Mouse (Mus musculus): ENCODE data around the gene H2-Q1. TPM values are rescaled to one million over a fixed set of nuclear protein-coding genes. Genes with fewer than 3 reads are reported as not detected.
"Not testable (repeated sequence)": the region's sequence is repeated elsewhere in the genome, so short reads cannot be mapped to it uniquely, and the experiment has no call there.

H2-Q1 gene
- total RNA-seq, 2 experiments from 2014 or later = not detected

- peak; percentile 30 for ATAC-seq (replicated peaks; ENCODE audit: poor library complexity, severe bottlenecking)
Observed at GRCm38 (mm10) chr17:35342071-35342671, 22.0 kb downstream of the H2-Q1 start, which contains the start of gene H2-Q2. H2-Q2 (plus strand) TSS chr17:35342242.

GRCm38 (mm10) chr17:35342711-35343476, 22.7 kb downstream of the H2-Q1 start:
- ATAC-seq (replicated peaks; ENCODE audit: poor library complexity, severe bottlenecking) = peak; percentile 35; the same call in 1 of the 2 replicates

GRCm38 (mm10) chr17:35347659-35348058, 27.5 kb downstream of the H2-Q1 start:
- not testable (repeated sequence) for ATAC-seq (replicated peaks; ENCODE audit: poor library complexity, severe bottlenecking)

GRCm38 (mm10) chr17:35353275-35353674, 33.1 kb downstream of the H2-Q1 start:
- not testable (repeated sequence) for ATAC-seq (replicated peaks; ENCODE audit: poor library complexity, severe bottlenecking)

- ATAC-seq (replicated peaks; ENCODE audit: poor library complexity, severe bottlenecking) = no peak
Observed at GRCm38 (mm10) chr17:35354071-35354470, 33.9 kb downstream of the H2-Q1 start.

- ATAC-seq (replicated peaks; ENCODE audit: poor library complexity, severe bottlenecking) = no peak
Observed at GRCm38 (mm10) chr17:35357086-35357485, 36.9 kb downstream of the H2-Q1 start.

- ATAC-seq (replicated peaks; ENCODE audit: poor library complexity, severe bottlenecking) = peak; percentile 20; the same call in 1 of the 2 replicates
Observed at GRCm38 (mm10) chr17:35358763-35359469, 38.7 kb downstream of the H2-Q1 start.

GRCm38 (mm10) chr17:35359470-35359862, 39.3 kb downstream of the H2-Q1 start:
- ATAC-seq (replicated peaks; ENCODE audit: poor library complexity, severe bottlenecking) = no peak

Other genes starting within 250 kb of the H2-Q1 start
Only the 30 nearest of the 33 such genes appear.
- not detected in 2 replicates for gene Ly6g6f, start 234.8 kb upstream of the H2-Q1 start, total RNA-seq (2014; fragmentation: Nextera tagmentation)
- gene Ly6g6f, start 234.8 kb upstream of the H2-Q1 start, total RNA-seq (2017) = not detected in 2 replicates
- gene Abhd16a, start 231.1 kb upstream of the H2-Q1 start, total RNA-seq (2014; fragmentation: Nextera tagmentation) = 26.7 and 33.3 TPM in 2 replicates
- 27.7 and 35.0 TPM in 2 replicates for gene Abhd16a, start 231.1 kb upstream of the H2-Q1 start, total RNA-seq (2017)
- not detected in 2 replicates for gene Ly6g5c, start 212.1 kb upstream of the H2-Q1 start, total RNA-seq (2014; fragmentation: Nextera tagmentation)
- gene Ly6g5c, start 212.1 kb upstream of the H2-Q1 start, total RNA-seq (2017) = not detected in 2 replicates
- gene Ly6g5b, start 205.0 kb upstream of the H2-Q1 start, total RNA-seq (2014; fragmentation: Nextera tagmentation) = 1.6 TPM in 1 of 2 replicates, not detected in the other
- 0.56 TPM in 1 of 2 replicates, not detected in the other for gene Ly6g5b, start 205.0 kb upstream of the H2-Q1 start, total RNA-seq (2017)
- gene Gpank1, start 198.9 kb upstream of the H2-Q1 start, total RNA-seq (2014; fragmentation: Nextera tagmentation) = 21.2 and 25.4 TPM in 2 replicates
- 24.0 and 26.9 TPM in 2 replicates for gene Gpank1, start 198.9 kb upstream of the H2-Q1 start, total RNA-seq (2017)
- 289 and 384 TPM in 2 replicates for gene Csnk2b, start 198.4 kb upstream of the H2-Q1 start, total RNA-seq (2014; fragmentation: Nextera tagmentation)
- gene Csnk2b, start 198.4 kb upstream of the H2-Q1 start, total RNA-seq (2017) = 277 and 317 TPM in 2 replicates
- 16.3 and 18.4 TPM in 2 replicates for gene D17H6S53E, start 194.0 kb upstream of the H2-Q1 start, total RNA-seq (2014; fragmentation: Nextera tagmentation)
- 7.9 and 10.7 TPM in 2 replicates for gene D17H6S53E, start 194.0 kb upstream of the H2-Q1 start, total RNA-seq (2017)
- gene Apom, start 188.4 kb upstream of the H2-Q1 start, total RNA-seq (2014; fragmentation: Nextera tagmentation) = not detected in 2 replicates
- gene Apom, start 188.4 kb upstream of the H2-Q1 start, total RNA-seq (2017) = 1.2 TPM in 1 of 2 replicates, not detected in the other
- 93.9 and 111 TPM in 2 replicates for gene Bag6, start 185.2 kb upstream of the H2-Q1 start, total RNA-seq (2014; fragmentation: Nextera tagmentation)
- gene Bag6, start 185.2 kb upstream of the H2-Q1 start, total RNA-seq (2017) = 68.8 and 74.0 TPM in 2 replicates
- 254 and 306 TPM in 2 replicates for gene Prrc2a, start 155.5 kb upstream of the H2-Q1 start, total RNA-seq (2014; fragmentation: Nextera tagmentation)
- 43.2 and 67.9 TPM in 2 replicates for gene Prrc2a, start 155.5 kb upstream of the H2-Q1 start, total RNA-seq (2017)
- 15.1 and 20.8 TPM in 2 replicates for gene Aif1, start 144.3 kb upstream of the H2-Q1 start, total RNA-seq (2014; fragmentation: Nextera tagmentation)
- gene Aif1, start 144.3 kb upstream of the H2-Q1 start, total RNA-seq (2017) = 7.8 and 14.3 TPM in 2 replicates
- gene Lst1, start 132.0 kb upstream of the H2-Q1 start, total RNA-seq (2014; fragmentation: Nextera tagmentation) = 78.7 and 89.0 TPM in 2 replicates
- gene Lst1, start 132.0 kb upstream of the H2-Q1 start, total RNA-seq (2017) = 55.5 and 115 TPM in 2 replicates
- 1.6 TPM in 1 of 2 replicates, not detected in the other for gene Ltb, start 126.0 kb upstream of the H2-Q1 start, total RNA-seq (2014; fragmentation: Nextera tagmentation)
- 0.41 and 0.99 TPM in 2 replicates for gene Ltb, start 126.0 kb upstream of the H2-Q1 start, total RNA-seq (2017)
- gene Tnf, start 118.4 kb upstream of the H2-Q1 start, total RNA-seq (2014; fragmentation: Nextera tagmentation) = 5.9 and 12.2 TPM in 2 replicates
- gene Tnf, start 118.4 kb upstream of the H2-Q1 start, total RNA-seq (2017) = 13.1 and 15.2 TPM in 2 replicates
- not detected in 2 replicates for gene Lta, start 115.1 kb upstream of the H2-Q1 start, total RNA-seq (2014; fragmentation: Nextera tagmentation)
- gene Lta, start 115.1 kb upstream of the H2-Q1 start, total RNA-seq (2017) = not detected in 2 replicates
- gene Gm16181, start 99.6 kb upstream of the H2-Q1 start, total RNA-seq (2014; fragmentation: Nextera tagmentation) = not detected in 2 replicates
- gene Gm16181, start 99.6 kb upstream of the H2-Q1 start, total RNA-seq (2017) = 0.82 TPM in 1 of 2 replicates, not detected in the other
- gene Atp6v1g2, start 86.7 kb upstream of the H2-Q1 start, total RNA-seq (2014; fragmentation: Nextera tagmentation) = 10.0 and 11.7 TPM in 2 replicates
- gene Atp6v1g2, start 86.7 kb upstream of the H2-Q1 start, total RNA-seq (2017) = 2.0 and 3.9 TPM in 2 replicates
- 4.5 and 5.2 TPM in 2 replicates for gene Nfkbil1, start 84.6 kb upstream of the H2-Q1 start, total RNA-seq (2014; fragmentation: Nextera tagmentation)
- 5.3 and 5.9 TPM in 2 replicates for gene Nfkbil1, start 84.6 kb upstream of the H2-Q1 start, total RNA-seq (2017)
- 411 and 417 TPM in 2 replicates for gene Ddx39b, start 78.7 kb upstream of the H2-Q1 start, total RNA-seq (2014; fragmentation: Nextera tagmentation)
- gene Ddx39b, start 78.7 kb upstream of the H2-Q1 start, total RNA-seq (2017) = 175 and 187 TPM in 2 replicates
- 275 and 369 TPM in 2 replicates for gene H2-D1, start 57.7 kb upstream of the H2-Q1 start, total RNA-seq (2014; fragmentation: Nextera tagmentation)
- 399 and 416 TPM in 2 replicates for gene H2-D1, start 57.7 kb upstream of the H2-Q1 start, total RNA-seq (2017)
- 0.45 TPM in 1 of 2 replicates, not detected in the other for gene H2-Q2, start 21.8 kb downstream of the H2-Q1 start, total RNA-seq (2014; fragmentation: Nextera tagmentation)
- gene H2-Q2, start 21.8 kb downstream of the H2-Q1 start, total RNA-seq (2017) = not detected in 2 replicates
- 8.3 and 15.5 TPM in 2 replicates for gene H2-Q4, start 59.2 kb downstream of the H2-Q1 start, total RNA-seq (2014; fragmentation: Nextera tagmentation)
- 19.5 and 23.4 TPM in 2 replicates for gene H2-Q4, start 59.2 kb downstream of the H2-Q1 start, total RNA-seq (2017)
- gene H2-Q6, start 104.4 kb downstream of the H2-Q1 start, total RNA-seq (2014; fragmentation: Nextera tagmentation) = 23.1 and 29.0 TPM in 2 replicates
- gene H2-Q6, start 104.4 kb downstream of the H2-Q1 start, total RNA-seq (2017) = 30.8 and 35.5 TPM in 2 replicates
- 27.4 and 32.8 TPM in 2 replicates for gene H2-Q7, start 118.8 kb downstream of the H2-Q1 start, total RNA-seq (2014; fragmentation: Nextera tagmentation)
- gene H2-Q7, start 118.8 kb downstream of the H2-Q1 start, total RNA-seq (2017) = 21.9 and 31.9 TPM in 2 replicates
- 0.36 and 1.0 TPM in 2 replicates for gene H2-Q10, start 149.7 kb downstream of the H2-Q1 start, total RNA-seq (2014; fragmentation: Nextera tagmentation)
- gene H2-Q10, start 149.7 kb downstream of the H2-Q1 start, total RNA-seq (2017) = 0.22 TPM in 1 of 2 replicates, not detected in the other
- 0.92 TPM in 1 of 2 replicates, not detected in the other for gene Pou5f1, start 185.6 kb downstream of the H2-Q1 start, total RNA-seq (2014; fragmentation: Nextera tagmentation)
- gene Pou5f1, start 185.6 kb downstream of the H2-Q1 start, total RNA-seq (2017) = not detected in 2 replicates
- gene Tcf19, start 196.4 kb downstream of the H2-Q1 start, total RNA-seq (2014; fragmentation: Nextera tagmentation) = 20.3 and 23.9 TPM in 2 replicates
- gene Tcf19, start 196.4 kb downstream of the H2-Q1 start, total RNA-seq (2017) = 5.3 and 8.6 TPM in 2 replicates
- 1.0 and 14.4 TPM in 2 replicates for gene Cchcr1, start 196.7 kb downstream of the H2-Q1 start, total RNA-seq (2014; fragmentation: Nextera tagmentation)
- gene Cchcr1, start 196.7 kb downstream of the H2-Q1 start, total RNA-seq (2017) = 2.7 and 5.3 TPM in 2 replicates
- not detected in 2 replicates for gene Psors1c2, start 212.8 kb downstream of the H2-Q1 start, total RNA-seq (2014; fragmentation: Nextera tagmentation)
- not detected in 2 replicates for gene Psors1c2, start 212.8 kb downstream of the H2-Q1 start, total RNA-seq (2017)
- not detected in 2 replicates for gene Cdsn, start 231.7 kb downstream of the H2-Q1 start, total RNA-seq (2014; fragmentation: Nextera tagmentation)
- gene Cdsn, start 231.7 kb downstream of the H2-Q1 start, total RNA-seq (2017) = not detected in 2 replicates